Mouse (Mus musculus) stomach, embryonic 16.5 days (tissue): ENCODE data around the gene Tardbp. TPM values are rescaled to one million over a fixed set of nuclear protein-coding genes. Genes with fewer than 3 reads are reported as not detected.
A peak's percentile ranks its signal among the peaks of the same experiment; 100 is the strongest.

Experiments used
- ATAC-seq: fragments of 200-750 bp; cut with Nextera tagmentation; 2 replicates; pipeline ENCODE4 v1.8.0; 2017; ENCODE audit warnings: moderate number of reproducible peaks, moderate TSS enrichment; ENCODE audit not compliant: insufficient read depth, low FRiP score
- H3K27ac ChIP-seq: fragments of 300-500 bp; sonication (generic); 2 replicates; pipeline ENCODE4 v1.5.1; 2014; ENCODE audit warnings: low read length
- H3K27me3 ChIP-seq: fragments of 300-500 bp; sonication (generic); 2 replicates; pipeline ENCODE4 v1.6.1; 2014; ENCODE audit warnings: low read length, control low read depth, mixed read lengths; ENCODE audit not compliant: control insufficient read depth, insufficient read depth
- H3K36me3 ChIP-seq: fragments of 300-500 bp; sonication (generic); 2 replicates; pipeline ENCODE4 v1.6.1; 2014; ENCODE audit warnings: low read length; ENCODE audit not compliant: control insufficient read depth, insufficient read depth
- H3K4me1 ChIP-seq: fragments of 300-500 bp; sonication (generic); 2 replicates; pipeline ENCODE4 v1.6.1; 2014; ENCODE audit warnings: low read length, control low read depth, mixed read lengths; ENCODE audit not compliant: control insufficient read depth, insufficient read depth
- H3K4me2 ChIP-seq: fragments of 300-500 bp; sonication (generic); 2 replicates; pipeline ENCODE4 v1.6.1; 2014; ENCODE audit warnings: low read depth, low read length, mixed read lengths
- H3K4me3 ChIP-seq: fragments of 300-500 bp; sonication (generic); replicated peaks from 2 replicates; pipeline ENCODE4 v1.5.1; 2014; ENCODE audit warnings: mild to moderate bottlenecking, low read length
- H3K9ac ChIP-seq: fragments of 300-500 bp; sonication (generic); 2 replicates; pipeline ENCODE4 v1.6.1; 2014; ENCODE audit warnings: low read length
- H3K9me3 ChIP-seq: fragments of 300-500 bp; sonication (generic); replicated peaks from 2 replicates; pipeline ENCODE4 v1.6.1; 2016; ENCODE audit warnings: low read length, control low read depth; ENCODE audit not compliant: control insufficient read depth
- WGBS: fragments of 180-500 bp; shearing (Covaris S2); extraction: QIAGEN DNeasy Blood & Tissue Kit; methylation state at CpG from one replicate; pipeline ENCODE4 v1.1.7; 2014; 5-methylcytosine and 5-hydroxymethylcytosine counted together
- polyA plus RNA-seq: library from polyadenylated mRNA; unstranded; fragments of >200 nt; fragmentation: Nextera tagmentation; extraction: Ambion mirVana; gene quantifications from 2 replicates; pipeline ENCODE4 v1.2.1, GENCODE M21; 2015

The Tardbp gene
- polyA plus RNA-seq, 1 experiment from 2014 or later, result 284 TPM

DNA sequence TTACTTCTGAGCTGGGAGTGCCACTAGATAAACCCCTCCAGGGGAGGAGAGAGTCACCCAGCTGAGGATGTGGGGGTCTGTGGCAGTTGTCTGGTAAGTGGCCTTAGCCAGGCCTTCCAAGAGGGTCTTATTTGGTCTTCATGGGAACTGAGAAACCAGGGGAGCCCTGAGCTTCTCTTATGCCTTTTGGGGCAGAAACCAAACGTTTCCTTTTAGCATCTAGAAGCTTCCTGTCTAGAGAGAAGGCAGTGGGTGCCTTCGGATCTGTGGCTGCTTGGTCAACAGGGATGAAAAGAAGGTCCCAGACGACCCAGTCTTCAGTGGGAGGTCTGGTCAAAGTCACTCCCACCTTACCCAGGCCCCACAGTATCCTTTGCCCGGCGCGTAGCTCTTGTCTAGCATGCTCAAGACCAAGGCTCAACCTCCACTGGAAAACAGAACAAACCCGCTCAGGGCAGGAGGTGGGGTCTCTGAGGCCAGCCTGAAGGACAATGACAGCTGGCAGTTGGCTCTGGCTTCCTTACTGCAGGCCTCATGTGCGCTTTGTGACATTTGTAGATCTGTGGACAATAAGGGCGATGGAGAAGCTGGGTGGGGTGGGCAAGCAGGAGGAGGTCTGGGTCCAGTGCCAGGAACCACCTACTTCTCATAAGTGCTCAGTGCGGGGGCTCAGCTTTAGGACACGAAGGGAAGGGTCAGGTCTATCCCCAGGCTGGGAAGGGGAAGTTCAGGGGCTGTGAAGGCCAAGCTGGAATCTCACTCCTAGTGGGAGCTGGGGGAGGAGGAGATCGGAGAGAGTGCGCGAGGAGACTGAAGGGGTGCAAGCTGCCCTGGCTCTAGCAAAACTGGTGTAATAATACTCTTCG is 16.7 kb upstream of the Tardbp start, which contains the start of gene Gm572:
TSS of gene Gm572 (plus strand) at position 27 of the 866 bp plus-strand sequence.
- Histone ChIP-seq H3K4me3 (peak within 1 kb of the TSS; percentile 25), H3K36me3 (no peaks in the 10 kb centered on the region), H3K9me3 (no peaks in the 10 kb centered on the region), H3K4me1 (peaks cover 3% of the 10 kb centered on the region; the same call in 1 of the 2 replicates), H3K27me3 (no peaks in the 10 kb centered on the region), H3K27ac (no peak within 1 kb of the TSS), H3K9ac (peak within 1 kb of the TSS; percentile 60), H3K4me2 (peak within 1 kb of the TSS; percentile 49)
- WGBS, result 52% methylated on average over 15 of the region's 15 CpGs
- 0 out of 2 replicates have a peak, but pooled peaks have one; percentile 16 for ATAC-seq

GRCm38 (mm10) chr4:148641121-148641520 is 14.3 kb upstream of the Tardbp start:
- WGBS, result 73% methylated on average over 5 of the region's 5 CpGs
- ATAC-seq, result no peak
- H3K36me3 ChIP-seq, result no peaks in the 10 kb centered on the region
- no peaks in the 10 kb centered on the region for H3K9me3 ChIP-seq
- H3K4me3 ChIP-seq, result no peak overlapping the region
- H3K9ac ChIP-seq, result no peak overlapping the region
- no peaks in the 10 kb centered on the region for H3K27me3 ChIP-seq
- no peaks in the 10 kb centered on the region for H3K4me1 ChIP-seq
- no peak overlapping the region for H3K4me2 ChIP-seq
- no peak overlapping the region for H3K27ac ChIP-seq

DNA sequence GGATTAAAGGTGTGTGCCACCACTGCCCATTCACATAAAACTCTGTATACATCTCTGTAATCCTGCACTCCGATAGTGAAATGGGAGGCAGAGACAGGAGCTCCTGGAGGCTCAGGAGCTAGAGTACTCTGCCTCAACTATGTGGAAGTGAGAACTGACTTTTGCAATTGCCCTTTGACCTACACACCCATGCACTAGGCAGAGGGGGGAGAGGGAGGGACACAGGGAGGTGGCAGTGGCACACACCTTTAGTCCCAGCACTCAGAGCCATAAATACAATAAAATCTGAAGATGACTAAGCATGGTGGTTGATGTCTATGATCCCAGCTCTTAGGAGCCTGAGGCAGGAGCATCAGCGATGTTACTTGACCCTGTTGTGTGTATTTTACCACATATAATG is 12.6 kb upstream of the Tardbp start:
- ATAC-seq, result peak; percentile 55; the same call in 1 of the 2 replicates
- no peak overlapping the region for H3K4me2 ChIP-seq
- H3K27ac ChIP-seq, result no peak overlapping the region

GRCm38 (mm10) chr4:148638302-148638701 is 11.5 kb upstream of the Tardbp start:
- no peaks in the 10 kb centered on the region for H3K4me1 ChIP-seq
- no peak for ATAC-seq
- no peaks in the 10 kb centered on the region for H3K36me3 ChIP-seq
- H3K4me3 ChIP-seq, result no peak overlapping the region
- 42% methylated on average over 9 of the region's 9 CpGs for WGBS
- H3K9me3 ChIP-seq, result no peaks in the 10 kb centered on the region
- H3K4me2 ChIP-seq, result no peak overlapping the region
- no peak overlapping the region for H3K27ac ChIP-seq
- H3K9ac ChIP-seq, result no peak overlapping the region
- no peaks in the 10 kb centered on the region for H3K27me3 ChIP-seq

More for the DNA sequence above, 12.6 kb upstream of the Tardbp start:
- no peaks in the 10 kb centered on the region for H3K36me3 ChIP-seq
- H3K9me3 ChIP-seq, result no peaks in the 10 kb centered on the region
- 77% methylated on average over 2 of the region's 2 CpGs for WGBS
- no peaks in the 10 kb centered on the region for H3K4me1 ChIP-seq
- H3K27me3 ChIP-seq, result no peaks in the 10 kb centered on the region
- no peak overlapping the region for H3K4me3 ChIP-seq
- no peak overlapping the region for H3K9ac ChIP-seq

GRCm38 (mm10) chr4:148635309-148635708 is 8.5 kb upstream of the Tardbp start:
- Histone ChIP-seq H3K9me3 (no peaks in the 10 kb centered on the region), H3K4me3 (no peak overlapping the region), H3K9ac (no peak overlapping the region), H3K27me3 (no peaks in the 10 kb centered on the region), H3K4me2 (no peak overlapping the region), H3K27ac (no peak overlapping the region), H3K4me1 (no peaks in the 10 kb centered on the region), H3K36me3 (no peaks in the 10 kb centered on the region)
- whole genome bisulfite sequencing, result 74% methylated on average over 2 of the region's 2 CpGs
- ATAC-seq, result no peak

DNA sequence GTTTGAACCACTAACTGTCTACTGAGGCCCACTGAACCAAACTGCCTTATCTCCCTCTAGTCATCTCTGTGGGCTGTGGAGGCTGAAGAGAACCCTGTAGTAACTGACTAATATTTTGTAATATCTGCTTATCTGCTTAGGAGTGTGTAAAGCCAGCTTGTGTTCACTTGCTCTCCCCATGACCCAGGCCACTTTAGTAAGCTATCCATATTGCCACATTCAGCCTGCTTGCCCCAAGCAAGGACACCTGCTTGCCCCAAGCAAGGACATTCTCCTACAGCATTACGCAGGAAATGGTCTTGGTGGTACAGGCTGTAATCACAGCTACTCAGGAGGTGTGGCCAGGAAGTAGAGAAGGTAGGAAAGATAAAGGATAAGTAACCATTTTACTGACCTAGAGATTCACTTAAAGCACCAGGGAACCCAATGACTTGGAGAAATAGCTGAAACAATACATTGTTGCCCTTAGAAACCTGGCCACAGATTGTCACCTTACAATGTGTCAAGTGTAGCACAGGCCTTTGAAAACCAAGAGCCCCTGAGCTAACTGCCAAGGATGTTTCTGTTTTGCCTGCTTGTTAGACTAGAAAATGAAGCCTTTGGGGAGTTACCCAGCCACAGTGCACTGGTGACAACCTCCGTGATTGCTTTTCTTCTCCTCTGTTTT is 6.7 kb upstream of the Tardbp start:
- no peaks in the 10 kb centered on the region for H3K9me3 ChIP-seq
- ATAC-seq, result no peak
- H3K36me3 ChIP-seq, result no peaks in the 10 kb centered on the region
- no peak overlapping the region for H3K27ac ChIP-seq
- no peak overlapping the region for H3K4me2 ChIP-seq
- H3K4me3 ChIP-seq, result no peak overlapping the region
- WGBS, result 56% methylated on average over 2 of the region's 2 CpGs
- H3K9ac ChIP-seq, result no peak overlapping the region
- H3K4me1 ChIP-seq, result no peaks in the 10 kb centered on the region
- no peaks in the 10 kb centered on the region for H3K27me3 ChIP-seq

DNA sequence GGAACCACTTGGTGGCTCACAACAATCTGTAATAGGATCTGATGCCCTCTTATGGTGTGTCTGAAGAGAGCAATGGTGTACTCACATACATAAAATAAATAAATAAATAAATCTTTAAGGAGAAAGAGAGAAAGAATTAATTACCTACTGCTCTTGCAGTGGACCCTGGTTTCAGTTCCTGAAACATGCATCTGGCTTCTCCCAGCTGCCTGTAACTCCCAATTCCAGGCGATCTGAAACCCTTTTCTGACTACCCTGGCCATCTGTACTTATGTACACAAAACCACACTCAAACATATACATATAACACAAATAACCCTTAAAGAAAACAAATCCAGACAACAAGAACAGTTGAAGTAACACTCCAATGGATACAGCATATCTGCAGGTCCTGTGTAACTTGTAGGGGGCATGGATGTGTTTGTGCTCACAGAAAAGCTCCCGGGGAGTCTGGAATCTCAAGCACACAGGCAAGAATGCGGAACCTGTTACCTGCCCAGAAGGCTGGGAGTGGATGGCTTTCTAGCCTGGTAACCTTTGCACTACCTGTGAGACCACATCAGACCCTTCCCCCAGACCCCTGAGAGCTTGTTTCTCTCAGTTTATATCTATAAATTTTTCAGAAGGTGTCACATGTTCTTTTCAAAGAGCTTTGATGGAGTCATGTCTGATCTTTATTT is 5.3 kb upstream of the Tardbp start:
- ATAC-seq, result no peak; the same call in 1 of the 2 replicates
- Histone ChIP-seq H3K36me3 (no peaks in the 10 kb centered on the region), H3K27ac (no peak overlapping the region; the same call in 1 of the 2 replicates), H3K9ac (no peak overlapping the region), H3K4me1 (peaks cover 3% of the 10 kb centered on the region; the same call in 1 of the 2 replicates), H3K4me2 (no peak overlapping the region), H3K4me3 (no peak overlapping the region), H3K27me3 (no peaks in the 10 kb centered on the region), H3K9me3 (no peaks in the 10 kb centered on the region)
- 50% methylated on average over 3 of the region's 3 CpGs for WGBS

DNA sequence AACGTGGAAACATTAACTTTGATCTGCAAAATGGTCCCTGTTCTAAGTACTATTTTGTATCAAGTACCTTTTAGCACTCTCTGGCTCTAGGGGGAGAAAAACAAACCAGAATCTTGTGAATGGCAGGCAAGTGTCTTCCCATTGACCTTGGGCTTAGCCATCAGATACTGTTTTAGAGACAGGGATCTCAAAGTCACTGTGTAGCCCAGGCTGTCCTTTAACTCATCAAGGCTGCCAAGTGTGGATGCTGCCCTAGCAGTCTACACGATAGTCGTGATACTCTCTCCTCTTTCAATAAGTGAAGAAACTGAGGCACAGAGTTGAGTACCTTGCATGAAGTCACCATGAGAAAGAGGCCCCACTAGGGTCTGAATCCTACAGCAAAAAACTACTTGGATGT is 427 bp upstream of the Tardbp start:
- Histone ChIP-seq H3K4me3 (peak overlapping the region; percentile 96), H3K4me2 (peak overlapping the region; percentile 52), H3K9ac (peak overlapping the region; percentile 100; the same call in 1 of the 2 replicates), H3K36me3 (peaks cover 20% of the 10 kb centered on the region; the same call in 1 of the 2 replicates), H3K27ac (no peak overlapping the region), H3K9me3 (no peaks in the 10 kb centered on the region), H3K27me3 (no peaks in the 10 kb centered on the region), H3K4me1 (peaks cover 20% of the 10 kb centered on the region)
- peak; percentile 6; the same call in 1 of the 2 replicates for ATAC-seq
- 63% methylated on average over 3 of the region's 3 CpGs for WGBS
